ENCODE assay signal across 15 mouse cellular contexts in the genomic region with DNA sequence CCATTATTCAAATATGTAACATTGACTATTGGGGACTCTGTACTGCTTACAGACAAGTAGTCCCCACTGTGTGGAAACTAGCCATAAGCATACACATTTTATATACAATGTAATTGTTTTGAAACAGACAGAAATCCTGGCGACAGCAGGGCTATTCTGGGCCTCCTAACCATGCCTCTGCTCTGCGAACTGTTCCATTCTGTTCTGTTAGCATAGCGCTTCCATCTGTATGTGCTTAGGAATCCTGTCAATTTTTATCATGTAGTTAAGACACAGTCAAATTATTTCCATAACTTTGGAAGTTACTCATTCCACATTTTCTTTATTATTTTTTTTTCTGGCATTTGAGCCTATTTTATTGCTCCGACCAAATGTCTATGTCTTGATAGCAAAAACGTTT.
"Had no signal": no experiment of that assay in that cellular context is flagged by ENCODE, and none has a peak within 500 bp of the region (broad histone marks: within the 10 kb centered on the region; RNA-seq: fewer than 3 reads in every experiment).

No protein-coding gene starts in this region.

- H3K4me2 ChIP-seq: lung, embryonic 14.5 days; midbrain, embryonic 11.5 days; midbrain, embryonic 13.5 days; midbrain, embryonic 15.5 days; neural tube, embryonic 12.5 days had no signal

- H3K4me3 ChIP-seq: megakaryocyte, embryonic 14.5 days; midbrain, embryonic 13.5 days; midbrain, embryonic 15.5 days; neural tube, embryonic 12.5 days had no signal

- H3K27ac ChIP-seq: macrophage; midbrain, embryonic 13.5 days; midbrain, embryonic 15.5 days; neural tube, embryonic 12.5 days had no signal

- H3K9ac ChIP-seq: lung, embryonic 14.5 days; midbrain, embryonic 13.5 days; midbrain, embryonic 15.5 days; neural tube, embryonic 12.5 days had no signal

- DNase-seq: lung, adult 18-20 months; lung, embryonic 14.5 days; lung, postnatal 10 days; right cerebral cortex, postnatal 25 days; right cerebral cortex, postnatal 4 days; spleen, adult 18-20 months; thymus, adult 18-20 months; thymus, postnatal 14 days; thymus, postnatal 36 days had no signal

- ATAC-seq: midbrain, embryonic 13.5 days; midbrain, embryonic 15.5 days had no signal

- H3K27me3 ChIP-seq: megakaryocyte, embryonic 14.5 days; midbrain, embryonic 13.5 days; midbrain, embryonic 15.5 days; neural tube, embryonic 12.5 days had no signal

- H3K36me3 ChIP-seq: midbrain, embryonic 13.5 days; midbrain, embryonic 15.5 days; neural tube, embryonic 12.5 days had no signal

- H3K9me3 ChIP-seq: megakaryocyte, embryonic 14.5 days; midbrain, embryonic 13.5 days; midbrain, embryonic 15.5 days; neural tube, embryonic 12.5 days had no signal

- H3K4me1 ChIP-seq: midbrain, embryonic 13.5 days; midbrain, embryonic 15.5 days; neural tube, embryonic 12.5 days had no signal
